Mouse (Mus musculus) mesoderm, embryonic 11.5 days (tissue): ENCODE results near the gene Olfr23.
"Not testable (repeated sequence)": the region's sequence is repeated elsewhere in the genome, so short reads cannot be mapped to it uniquely, and the experiment has no call there.

Experiments
- DNase-seq: peaks from one replicate; pipeline ENCODE4 v3.0.0-alpha.2; 2012; ENCODE audit warnings: low read depth, low spot score

Olfr23 gene

GRCm38 (mm10) chr11:73936377-73936776, at the start of gene Olfr23:
TSS of gene Olfr23 (plus strand) at chr11:73936677.
- no peak for DNase-seq

- no peak for DNase-seq
Measured at GRCm38 (mm10) chr11:73890671-73891070, 45.8 kb upstream of the Olfr23 start, which contains the start of gene Olfr394. TSS of gene Olfr394 (minus strand) at chr11:73890771.

GRCm38 (mm10) chr11:73909199-73909598, 27.3 kb upstream of the Olfr23 start, which contains the start of gene Olfr395:
TSS of gene Olfr395 (minus strand) at chr11:73909299.
- not testable (repeated sequence) for DNase-seq

GRCm38 (mm10) chr11:73960517-73960916, 24.0 kb downstream of the Olfr23 start, which contains the start of gene Olfr397:
TSS of gene Olfr397 (plus strand) at chr11:73960817.
- no peak for DNase-seq

GRCm38 (mm10) chr11:73990307-73990706, 53.8 kb downstream of the Olfr23 start, which contains the start of gene Olfr398:
TSS of gene Olfr398 (minus strand) at chr11:73990407.
- no peak for DNase-seq
